Comparison of ENCODE assay signal across 9 mouse cellular contexts in genomic region chr15:79825146-79825825, GRCm38 (mm10). TPM values are rescaled to one million over a fixed set of nuclear protein-coding genes. Genes with fewer than 3 reads are reported as not detected.
DNase-seq lines count a peak whose midpoint lies in the region; ATAC-seq and TF ChIP-seq lines count a peak whose summit lies in the region.
"Had no signal": no experiment of that assay in that cellular context is flagged by ENCODE, and none has a peak within 500 bp of the region (broad histone marks: within the 10 kb centered on the region; RNA-seq: fewer than 3 reads in every experiment).

No protein-coding gene starts in this region.

- no peak for TF ChIP-seq POLR2A in thymus, adult 2 months (IDR thresholded peaks at IDR 0.05; ENCODE audit: control insufficient read depth, extremely low read depth, insufficient read depth, low read length, poor library complexity)

- DNase-seq in gastrocnemius, postnatal 10 days: peak; percentile 28
- DNase-seq in gastrocnemius, postnatal 4 days (ENCODE audit: low spot score in 2 of 2): no peak
- DNase-seq in thymus, adult 2 months: no peak
- DNase-seq in thymus, adult 18-20 months: no peak
- peak; percentile 74 for DNase-seq in forebrain, embryonic 14.5 days (ENCODE audit: low spot score)
- DNase-seq in retina, postnatal 1 day: peak; percentile 78
- no peak for DNase-seq in frontal cortex, postnatal 25 days (ENCODE audit: low spot score in 2 of 2)
- no peak for DNase-seq in gastrocnemius, adult 8-10 months (ENCODE audit: low spot score in 2 of 2)

- no peak overlapping the region for H3K4me3 ChIP-seq in thymus, adult 2 months (ENCODE audit: control insufficient read depth, insufficient read depth, low read length)
- no peak overlapping the region for H3K4me3 ChIP-seq in forebrain, embryonic 14.5 days (ENCODE audit: low read depth, low read length)

- H3K4me2 ChIP-seq in forebrain, embryonic 14.5 days (ENCODE audit: low read length): no peak overlapping the region

- H3K27ac ChIP-seq in thymus, adult 2 months (ENCODE audit: control insufficient read depth, insufficient read depth, low read length): no peak overlapping the region
- 0 out of 2 replicates have a peak overlapping the region, but pooled peaks have one; percentile 55 for H3K27ac ChIP-seq in forebrain, embryonic 14.5 days (ENCODE audit: low read depth, low read length)

- H3K4me1 ChIP-seq in thymus, adult 2 months (replicated peaks; ENCODE audit: control insufficient read depth, insufficient read depth, low read length): 0 out of 2 replicates have a peak, but pooled peaks cover 2% of the 10 kb centered on the region
- H3K4me1 ChIP-seq in forebrain, embryonic 14.5 days (ENCODE audit: control insufficient read depth, insufficient read depth, low read length): no peaks in the 10 kb centered on the region

- peak; percentile 53 for ATAC-seq in forebrain, embryonic 14.5 days

- H3K27me3 ChIP-seq in thymus, adult 2 months (ENCODE audit: control insufficient read depth, insufficient read depth, low read length): no peaks in the 10 kb centered on the region
- no peaks in the 10 kb centered on the region for H3K27me3 ChIP-seq in forebrain, embryonic 14.5 days (replicated peaks; ENCODE audit: control insufficient read depth, insufficient read depth, low read length)

- 85% methylated on average over 14 of the region's 14 CpGs for WGBS in thymus, adult 2 months
- 45% methylated on average over 14 of the region's 14 CpGs for WGBS in forebrain, embryonic 14.5 days

- H3K36me3 ChIP-seq in thymus, adult 2 months (ENCODE audit: control insufficient read depth, insufficient read depth, low read length): peaks cover 31% of the 10 kb centered on the region
- H3K36me3 ChIP-seq in forebrain, embryonic 14.5 days (ENCODE audit: control insufficient read depth, insufficient read depth, low read length): peaks cover 45% of the 10 kb centered on the region

- TF ChIP-seq CTCF in thymus, adult 2 months (IDR thresholded peaks at IDR 0.05; ENCODE audit: borderline replicate concordance, control insufficient read depth, extremely low read depth, insufficient read depth, low read length, poor library complexity): peak; percentile 59; the same call in 1 of the 2 replicates

- no peaks in the 10 kb centered on the region for H3K9me3 ChIP-seq in forebrain, embryonic 14.5 days (replicated peaks; ENCODE audit: control insufficient read depth, low read length)

- H3K9ac ChIP-seq in forebrain, embryonic 14.5 days (ENCODE audit: low read length): peak overlapping the region; percentile 29

RNA-seq across cellular contexts. Expression of gene Npcd, which starts 8.8 kb away (rescaled TPM):
- total RNA-seq in gastrocnemius, postnatal 10 days (2021): 1 to 10 TPM; 1.0 to 2.5 TPM
- 1 to 10 TPM; 1.3 to 1.5 TPM for total RNA-seq in gastrocnemius, postnatal 4 days (2021)
- polyA plus RNA-seq in thymus, adult 2 months (2012; rRNA removed): 0.55 TPM in 1 of 2 replicates, not detected in the other
- polyA plus RNA-seq in forebrain, embryonic 14.5 days (2014; fragmentation: Nextera tagmentation; extraction: Ambion mirVana): not detected in 2 replicates
- total RNA-seq in gastrocnemius, adult 8-10 months (2022): under 1 TPM in 2 of 4 experiments, not detected in 2; 0.32 to 0.47 TPM
- polyA plus RNA-seq: heart, embryonic 14.5 days had no signal

RNA-seq across cellular contexts. Expression of gene Cbx6, which starts 9.2 kb away (rescaled TPM):
- total RNA-seq in gastrocnemius, postnatal 10 days (2021): 10 to 100 TPM; 28.2 to 38.1 TPM
- total RNA-seq in gastrocnemius, postnatal 4 days (2021): 10 to 100 TPM; 58.9 to 59.7 TPM
- polyA plus RNA-seq in thymus, adult 2 months (2012; rRNA removed): 136 and 145 TPM in 2 replicates
- 18.1 and 29.1 TPM in 2 replicates for polyA plus RNA-seq in forebrain, embryonic 14.5 days (2014; fragmentation: Nextera tagmentation; extraction: Ambion mirVana)
- total RNA-seq in gastrocnemius, adult 8-10 months (2022): 1 to 10 TPM; 6.1 to 8.5 (median 7.9) TPM

RNA-seq across cellular contexts. Expression of gene Nptxr, which starts 20.7 kb away (rescaled TPM):
- 1 to 10 TPM; 4.2 to 5.1 TPM for total RNA-seq in gastrocnemius, postnatal 10 days (2021)
- 1 to 10 TPM; 7.7 to 8.2 TPM for total RNA-seq in gastrocnemius, postnatal 4 days (2021)
- 1.2 and 1.4 TPM in 2 replicates for polyA plus RNA-seq in thymus, adult 2 months (2012; rRNA removed)
- 7.6 and 8.5 TPM in 2 replicates for polyA plus RNA-seq in forebrain, embryonic 14.5 days (2014; fragmentation: Nextera tagmentation; extraction: Ambion mirVana)
- under 1 TPM; 0.39 to 0.99 (median 0.64) TPM for total RNA-seq in gastrocnemius, adult 8-10 months (2022)

RNA-seq across cellular contexts. Expression of gene Dnal4, which starts 47.6 kb away (rescaled TPM):
- total RNA-seq in gastrocnemius, postnatal 10 days (2021): 10 to 100 TPM; 10.4 to 12.6 TPM
- total RNA-seq in gastrocnemius, postnatal 4 days (2021): 10 to 100 TPM; 19.0 to 19.2 TPM
- 51.2 and 51.3 TPM in 2 replicates for polyA plus RNA-seq in thymus, adult 2 months (2012; rRNA removed)
- 96.1 and 101 TPM in 2 replicates for polyA plus RNA-seq in forebrain, embryonic 14.5 days (2014; fragmentation: Nextera tagmentation; extraction: Ambion mirVana)
- total RNA-seq in gastrocnemius, adult 8-10 months (2022): 1 to 10 TPM; 4.8 to 6.5 (median 5.2) TPM

Comparison
In these comparisons a context has a peak if more than half of its experiments do, and no peak if none do; other contexts are left out.
1. DNase-seq: peak in gastrocnemius, postnatal 10 days (single experiment), forebrain, embryonic 14.5 days (single experiment) and retina, postnatal 1 day (single experiment); none in gastrocnemius, postnatal 4 days (0 of 2), thymus, adult 2 months (single experiment), thymus, adult 18-20 months (0 of 2), frontal cortex, postnatal 25 days (0 of 2) and gastrocnemius, adult 8-10 months (0 of 2).